Comparison of ENCODE assay signal across 7 mouse cellular contexts in the genomic region with DNA sequence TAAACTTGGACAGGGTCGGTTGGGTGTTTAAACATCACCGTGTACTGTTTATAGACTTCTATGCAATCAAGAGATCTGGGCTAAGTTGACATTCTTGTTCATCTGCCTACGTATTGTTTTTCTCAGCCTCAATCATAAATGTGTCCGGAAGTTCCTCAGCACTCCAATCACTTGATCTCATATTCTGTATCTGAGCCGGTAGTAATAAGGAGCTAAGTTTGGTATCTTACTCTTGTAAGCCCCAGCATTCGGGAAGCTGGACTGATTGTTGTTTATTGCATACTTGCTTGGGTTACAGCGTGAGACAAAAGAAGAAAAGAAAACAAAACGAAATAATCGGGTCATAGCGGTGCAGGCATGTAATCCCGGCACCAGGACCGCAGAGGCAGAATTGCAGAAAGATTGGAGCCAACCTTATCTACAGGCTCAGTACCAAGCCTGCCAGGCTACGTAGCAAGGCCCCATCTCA. TPM values are rescaled to one million over a fixed set of nuclear protein-coding genes. Genes with fewer than 3 reads are reported as not detected.
DNase-seq lines count a peak whose midpoint lies in the region; ATAC-seq and TF ChIP-seq lines count a peak whose summit lies in the region.

No protein-coding gene starts in this region.

- ATAC-seq in heart, embryonic 15.5 days (replicated peaks; ENCODE audit: insufficient number of reproducible peaks, insufficient read depth, low FRiP score, low read depth), result no peak

- H3K9ac ChIP-seq in heart, embryonic 15.5 days, result peak overlapping the region; percentile 97

- H3K4me1 ChIP-seq in lung, adult 2 months (ENCODE audit: control insufficient read depth, insufficient read depth, low read length), result peaks cover 10% of the 10 kb centered on the region
- H3K4me1 ChIP-seq in heart, embryonic 15.5 days (replicated peaks), result peaks cover 25% of the 10 kb centered on the region

- H3K4me2 ChIP-seq in heart, embryonic 15.5 days, result peak overlapping the region; percentile 74

- no peak for TF ChIP-seq POLR2A in lung, adult 2 months (IDR thresholded peaks at IDR 0.05; ENCODE audit: borderline replicate concordance, extremely low read depth, low read depth, low read length)

- no peaks in the 10 kb centered on the region for H3K27me3 ChIP-seq in heart, embryonic 15.5 days

- H3K4me3 ChIP-seq in lung, adult 2 months (replicated peaks; ENCODE audit: extremely low read depth, low read depth, low read length), result peak overlapping the region; percentile 76
- peak overlapping the region; percentile 84 for H3K4me3 ChIP-seq in heart, embryonic 15.5 days

- no peak for DNase-seq in lung, adult 2 months
- DNase-seq in lung, postnatal 10 days, result no peak
- peak; percentile 24 for DNase-seq in c-Kit-negative CD71-positive TER-119-positive erythroid progenitor cells, embryonic 14.5 days (ENCODE audit: low read depth, low spot score)
- DNase-seq in lung, postnatal 25 days (ENCODE audit: low spot score), result peak; percentile 2
- DNase-seq in urinary bladder, postnatal 25 days (ENCODE audit: low spot score), result no peak
- DNase-seq in adrenal gland, adult 18-20 months (ENCODE audit: low spot score in 2 of 2), result no peak

- TF ChIP-seq CTCF in lung, adult 2 months (IDR thresholded peaks at IDR 0.05; ENCODE audit: insufficient read depth, low read length), result no peak

- H3K27ac ChIP-seq in heart, embryonic 15.5 days, result peak overlapping the region; percentile 98

- WGBS in lung, adult 2 months, result 8% methylated on average over 13 of the region's 13 CpGs
- WGBS in heart, embryonic 15.5 days, result 19% methylated on average over 13 of the region's 13 CpGs

- H3K36me3 ChIP-seq in heart, embryonic 15.5 days, result no peaks in the 10 kb centered on the region

- no peaks in the 10 kb centered on the region for H3K9me3 ChIP-seq in heart, embryonic 15.5 days (replicated peaks)

RNA-seq across cellular contexts. Expression of a gene that starts 0.6 kb away (rescaled TPM):
- polyA plus RNA-seq in lung, adult 2 months (2012; rRNA removed), result 41.6 and 65.4 TPM in 2 replicates
- polyA plus RNA-seq in heart, embryonic 15.5 days (2015; fragmentation: Nextera tagmentation; extraction: Ambion mirVana), result 85.1 and 99.3 TPM in 2 replicates
- 100 to 1,000 TPM; 150 to 191 TPM for total RNA-seq in adrenal gland, adult 18-20 months (2021)

RNA-seq across cellular contexts. Expression of a gene that starts 57.7 kb away (rescaled TPM):
- 0.03 and 0.21 TPM in 2 replicates for polyA plus RNA-seq in lung, adult 2 months (2012; rRNA removed)
- polyA plus RNA-seq in heart, embryonic 15.5 days (2015; fragmentation: Nextera tagmentation; extraction: Ambion mirVana), result 0.15 and 0.19 TPM in 2 replicates
- under 1 TPM in 1 of 2 experiments, not detected in 1; 0.06 TPM for total RNA-seq in adrenal gland, adult 18-20 months (2021)

Comparison
In these comparisons a context has a peak if more than half of its experiments do, and no peak if none do; other contexts are left out.
1. DNase-seq: peak in c-Kit-negative CD71-positive TER-119-positive erythroid progenitor cells, embryonic 14.5 days (single experiment) and lung, postnatal 25 days (single experiment); none in lung, adult 2 months (single experiment), lung, postnatal 10 days (single experiment), urinary bladder, postnatal 25 days (single experiment) and adrenal gland, adult 18-20 months (0 of 2).